Mouse (Mus musculus) stomach, postnatal 0 days (tissue): ENCODE measurements around the gene Baz1b.

ENCODE experiments used
- CTCF ChIP-seq: IDR thresholded peaks from 2 replicates; pipeline ENCODE4 v1.5.1; 2016; ENCODE audit warnings: antibody characterized with exemption, low read depth, mild to moderate bottlenecking, moderate library complexity
- EP300 ChIP-seq: optimal IDR thresholded peaks from 2 replicates; pipeline ENCODE3; 2016; ENCODE audit warnings: antibody characterized with exemption

- TF ChIP-seq CTCF (peak; percentile 49), EP300 (no peak)
Measured at GRCm38 (mm10) chr5:135183131-135183861, 3.8 kb upstream of the Baz1b start.
